Mouse (Mus musculus) lung, postnatal 0 days (tissue): Measurements from ENCODE around the gene Ndst2. TPM values are rescaled to one million over a fixed set of nuclear protein-coding genes. Genes with fewer than 3 reads are reported as not detected.
"Not testable (repeated sequence)": the region's sequence is repeated elsewhere in the genome, so short reads cannot be mapped to it uniquely, and the experiment has no call there.

Experiments used
- ATAC-seq: fragments of 200-750 bp; cut with Nextera tagmentation; 2 replicates; pipeline ENCODE4 v1.8.0; 2017; ENCODE audit warnings: moderate library complexity
- DNase-seq: peaks from one replicate; pipeline ENCODE4 v3.0.0-alpha.2; 2016; ENCODE audit warnings: low spot score
- H3K27ac ChIP-seq: fragments of 300-500 bp; sonication (generic); 2 replicates; pipeline ENCODE4 v1.5.1; 2014; ENCODE audit warnings: antibody characterized with exemption, mild to moderate bottlenecking, low read length, mixed read lengths
- H3K27me3 ChIP-seq: fragments of 300-500 bp; sonication (generic); replicated peaks from 2 replicates; pipeline ENCODE4 v1.6.1; 2014; ENCODE audit warnings: low read length, mixed read lengths; ENCODE audit not compliant: insufficient read depth
- H3K36me3 ChIP-seq: fragments of 300-500 bp; sonication (generic); 2 replicates; pipeline ENCODE4 v1.6.1; 2014; ENCODE audit warnings: low read length, mixed read lengths; ENCODE audit not compliant: insufficient read depth
- H3K4me1 ChIP-seq: fragments of 300-500 bp; sonication (generic); 2 replicates; pipeline ENCODE4 v1.6.1; 2014; ENCODE audit warnings: antibody characterized with exemption, low read depth, low read length, mixed read lengths; ENCODE audit not compliant: insufficient read depth
- H3K4me2 ChIP-seq: fragments of 300-500 bp; sonication (generic); replicated peaks from 2 replicates; pipeline ENCODE4 v1.6.1; 2014; ENCODE audit warnings: low read depth, mild to moderate bottlenecking, low read length, moderate library complexity, mixed read lengths
- H3K4me3 ChIP-seq: fragments of 300-500 bp; sonication (generic); 2 replicates; pipeline ENCODE4 v1.5.1; 2014; ENCODE audit warnings: low read depth, low read length
- H3K9ac ChIP-seq: fragments of 300-500 bp; sonication (generic); replicated peaks from 2 replicates; pipeline ENCODE4 v1.6.1; 2014; ENCODE audit warnings: low read depth, mild to moderate bottlenecking
- H3K9me3 ChIP-seq: fragments of 300-500 bp; sonication (generic); 2 replicates; pipeline ENCODE4 v1.6.1; 2016; ENCODE audit warnings: low read length, mixed read lengths
- CTCF ChIP-seq: IDR thresholded peaks from 2 replicates; pipeline ENCODE4 v1.5.1; 2016; ENCODE audit warnings: antibody characterized with exemption, mild to moderate bottlenecking
- EP300 ChIP-seq: IDR thresholded peaks from 2 replicates; pipeline ENCODE4 v1.6.1; 2016; ENCODE audit warnings: antibody characterized with exemption, mild to moderate bottlenecking, control low read depth
- WGBS: fragments of 180-500 bp; shearing (Covaris S2); extraction: QIAGEN DNeasy Blood & Tissue Kit; methylation state at CpG from one replicate; pipeline ENCODE4 v1.1.7; 2014; 5-methylcytosine and 5-hydroxymethylcytosine counted together
- polyA plus RNA-seq: library from polyadenylated mRNA; unstranded; fragments of >200 nt; fragmentation: Nextera tagmentation; extraction: Ambion mirVana; gene quantifications from 2 replicates; pipeline ENCODE4 v1.2.1, GENCODE M21; 2015

Gene Ndst2
- polyA plus RNA-seq, 1 experiment from 2014 or later, result 15.6 TPM

- 3% methylated on average over 10 of the region's 10 CpGs for WGBS
- TF ChIP-seq CTCF (no peak), EP300 (no peak)
Observed at GRCm38 (mm10) chr14:20708239-20708638, 26.1 kb downstream of the Ndst2 start.

DNA sequence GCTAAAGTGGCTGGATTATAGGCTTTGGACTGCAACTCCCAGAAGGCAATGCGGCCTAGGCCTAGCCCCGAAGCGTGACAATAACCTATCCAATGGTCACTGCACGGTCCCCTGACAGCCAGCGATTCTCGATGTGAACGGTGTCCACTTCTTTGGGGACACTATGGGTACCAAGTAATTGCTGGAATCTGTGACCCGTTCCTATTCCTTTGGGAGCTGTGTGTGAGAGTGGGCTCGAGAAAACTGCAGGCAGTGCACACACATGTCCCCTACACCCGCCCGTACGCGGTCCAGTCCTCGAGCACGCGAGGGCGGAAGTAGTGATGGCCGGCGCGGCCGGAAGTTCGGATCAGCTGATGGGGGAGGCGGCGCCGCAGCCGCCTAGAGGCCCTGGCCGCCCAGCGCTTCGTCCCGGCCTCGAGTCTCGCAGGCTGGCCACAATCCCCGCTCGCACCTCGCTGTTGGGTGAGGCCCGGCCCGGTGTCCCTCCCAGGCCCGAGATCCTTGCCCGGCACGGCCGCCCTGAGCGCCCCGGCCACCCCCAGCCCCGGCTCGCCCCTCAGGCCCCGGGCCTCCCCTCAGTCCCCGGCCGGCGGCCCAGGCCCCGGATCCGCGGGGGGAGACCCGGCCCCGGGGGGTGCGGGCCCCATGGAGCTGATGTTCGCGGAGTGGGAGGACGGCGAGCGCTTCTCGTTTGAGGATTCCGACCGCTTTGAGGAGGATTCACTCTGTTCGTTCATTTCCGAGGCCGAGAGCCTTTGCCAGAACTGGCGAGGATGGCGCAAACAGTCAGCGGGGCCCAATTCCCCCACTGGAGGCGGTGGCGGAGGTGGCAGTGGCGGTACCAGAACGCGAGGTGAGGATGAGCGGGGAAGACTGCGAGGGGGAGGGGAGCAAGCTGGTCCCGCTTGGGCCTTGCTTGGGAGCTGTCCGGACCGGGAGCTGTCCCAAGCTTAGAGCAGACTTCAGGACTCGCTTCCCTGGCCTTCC, 26.9 kb downstream of the Ndst2 start, which contains the start of gene Zswim8:
TSS of gene Zswim8 (plus strand) at position 352 of the 990 bp plus-strand sequence.
- TF ChIP-seq CTCF (peak; percentile 34), EP300 (no peak)
- H3K27ac ChIP-seq, result peak within 1 kb of the TSS; percentile 94
- no peaks in the 10 kb centered on the region for H3K27me3 ChIP-seq
- peaks cover 15% of the 10 kb centered on the region for H3K36me3 ChIP-seq
- H3K4me1 ChIP-seq, result peaks cover 6% of the 10 kb centered on the region
- peak within 1 kb of the TSS; percentile 95 for H3K4me3 ChIP-seq
- peak within 1 kb of the TSS; percentile 99 for H3K9ac ChIP-seq
- no peaks in the 10 kb centered on the region for H3K9me3 ChIP-seq
- H3K4me2 ChIP-seq, result peak within 1 kb of the TSS; percentile 88
- ATAC-seq, result peak; percentile 96
- peak; percentile 96 for DNase-seq
- WGBS, result 2% methylated on average over 62 of the region's 80 CpGs

More at GRCm38 (mm10) chr14:20708239-20708638, 26.1 kb downstream of the Ndst2 start:
- H3K27me3 ChIP-seq, result no peaks in the 10 kb centered on the region
- no peaks in the 10 kb centered on the region for H3K9me3 ChIP-seq
- H3K4me2 ChIP-seq, result peak overlapping the region; percentile 88
- H3K27ac ChIP-seq, result peak overlapping the region; percentile 94
- ATAC-seq (no peak), DNase-seq (peak; percentile 31)
- peaks cover 6% of the 10 kb centered on the region for H3K4me1 ChIP-seq
- peak overlapping the region; percentile 95 for H3K4me3 ChIP-seq
- H3K9ac ChIP-seq, result peak overlapping the region; percentile 99
- H3K36me3 ChIP-seq, result peaks cover 21% of the 10 kb centered on the region

DNA sequence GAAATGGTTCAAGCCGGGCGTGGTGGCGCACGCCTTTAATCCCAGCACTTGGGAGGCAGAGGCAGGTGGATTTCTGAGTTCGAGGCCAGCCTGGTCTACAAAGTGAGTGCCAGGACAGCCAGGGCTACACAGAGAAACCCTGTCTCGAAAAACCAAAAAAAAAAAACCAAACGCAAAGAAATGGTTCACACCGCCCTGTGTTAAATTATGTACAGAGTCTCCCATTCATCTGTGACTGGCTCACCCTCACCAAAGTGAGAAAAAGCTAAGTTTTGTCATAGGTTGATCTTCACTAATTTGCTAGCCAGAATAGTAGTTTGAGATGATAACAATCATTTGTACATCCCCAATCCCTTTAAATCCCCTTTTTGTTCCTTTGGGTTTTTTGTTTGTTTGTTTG, 30.9 kb downstream of the Ndst2 start:
- not testable (repeated sequence) for H3K27ac ChIP-seq, H3K9me3 ChIP-seq, H3K27me3 ChIP-seq, H3K36me3 ChIP-seq, DNase-seq, ATAC-seq, H3K4me1 ChIP-seq
- peak overlapping the region; percentile 51 for H3K4me3 ChIP-seq
- H3K4me2 ChIP-seq, result peak overlapping the region; percentile 57
- 9% methylated on average over 8 of the region's 8 CpGs for WGBS
- H3K9ac ChIP-seq, result peak overlapping the region; percentile 76; the same call in 1 of the 2 replicates

DNA sequence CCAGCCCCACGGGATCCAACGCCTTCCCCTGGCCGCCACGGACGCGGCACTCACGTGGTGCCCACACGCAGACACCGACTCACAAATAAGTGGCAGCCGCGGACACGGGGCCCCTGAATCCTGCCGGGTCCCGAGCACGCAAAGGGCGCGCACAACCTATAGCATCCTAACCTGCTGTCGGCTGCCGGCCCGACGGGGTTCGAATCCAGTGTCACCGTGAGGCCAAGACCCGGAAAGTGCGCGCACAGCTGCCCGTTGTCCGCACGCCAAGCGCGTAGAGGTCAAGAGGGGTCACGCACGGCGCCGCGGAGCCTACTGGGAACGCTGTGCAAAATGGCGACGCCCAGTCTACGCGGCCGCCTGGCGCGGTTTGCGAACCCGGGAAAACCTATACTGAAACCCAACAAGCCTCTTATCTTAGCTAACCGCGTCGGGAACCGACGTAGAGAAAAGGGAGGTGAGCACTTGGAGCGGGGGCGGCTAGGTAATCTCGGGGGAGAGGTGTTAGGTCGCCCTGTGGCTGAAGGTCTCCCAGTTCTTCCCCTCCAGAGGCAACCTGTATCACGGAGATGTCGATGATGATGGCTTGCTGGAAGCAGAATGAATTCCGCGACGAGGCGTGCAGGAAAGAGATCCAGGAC, 31.5 kb downstream of the Ndst2 start, which contains the start of gene Chchd1:
TSS of gene Chchd1 (plus strand) at position 266 of the 641 bp plus-strand sequence.
- TF ChIP-seq EP300, result no peak
- no peak for TF ChIP-seq CTCF
- Histone ChIP-seq H3K9me3 (no peaks in the 10 kb centered on the region), H3K36me3 (no peaks in the 10 kb centered on the region), H3K27ac (peak within 1 kb of the TSS; percentile 68), H3K9ac (peak within 1 kb of the TSS; percentile 76), H3K4me3 (peak within 1 kb of the TSS; percentile 51), H3K27me3 (no peaks in the 10 kb centered on the region), H3K4me1 (0 out of 2 replicates have a peak, but pooled peaks cover 7% of the 10 kb centered on the region), H3K4me2 (peak within 1 kb of the TSS; percentile 57)
- under 1% methylated on average over 61 of the region's 61 CpGs for WGBS
- ATAC-seq, result peak; percentile 73
- peak; percentile 89 for DNase-seq

- WGBS, result 5% methylated on average over 15 of the region's 15 CpGs
- peak; percentile 70 for DNase-seq
Observed at GRCm38 (mm10) chr14:20702096-20702740, 32.1 kb downstream of the Ndst2 start.

More at GRCm38 (mm10) chr14:20702096-20702740, 32.1 kb downstream of the Ndst2 start:
- H3K4me2 ChIP-seq, result peak overlapping the region; percentile 57
- peaks cover 7% of the 10 kb centered on the region; the same call in 1 of the 2 replicates for H3K4me1 ChIP-seq
- H3K36me3 ChIP-seq, result no peaks in the 10 kb centered on the region
- H3K4me3 ChIP-seq, result peak overlapping the region; percentile 51
- H3K27me3 ChIP-seq, result no peaks in the 10 kb centered on the region
- ATAC-seq, result peak; percentile 9
- H3K9ac ChIP-seq, result peak overlapping the region; percentile 76
- no peaks in the 10 kb centered on the region for H3K9me3 ChIP-seq
- TF ChIP-seq CTCF (no peak), EP300 (peak; percentile 31; the same call in 1 of the 2 replicates)
- H3K27ac ChIP-seq, result peak overlapping the region; percentile 68
